Mouse (Mus musculus): Measurements from ENCODE around the gene Wbp2. TPM values are rescaled to one million over a fixed set of nuclear protein-coding genes. Genes with fewer than 3 reads are reported as not detected.

The Wbp2 gene
- polyA plus RNA-seq, 1 experiment from 2014 or later: 44.9 TPM

DNA sequence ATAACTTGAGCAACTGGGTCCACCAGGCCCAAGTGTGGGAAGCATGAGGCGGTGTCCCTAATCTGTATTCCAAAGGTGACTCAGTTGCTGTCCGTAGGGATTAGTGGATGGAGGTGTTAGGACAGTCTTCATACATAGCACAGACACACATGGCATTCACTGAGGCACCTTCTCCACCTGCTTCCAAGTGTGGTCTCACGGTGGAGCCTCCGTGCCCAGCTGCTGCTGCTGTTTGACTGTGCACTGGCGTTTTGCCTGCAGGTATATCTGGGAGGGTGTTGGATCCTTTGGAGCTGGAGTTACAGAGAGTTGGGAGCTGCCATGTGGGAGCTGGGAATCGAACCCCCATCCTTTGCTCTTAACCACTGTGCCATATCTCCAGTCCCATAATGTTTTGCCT, 52.2 kb downstream of the Wbp2 start:
- ATAC-seq (ENCODE audit: insufficient number of reproducible peaks, insufficient read depth, low FRiP score, low TSS enrichment): no peak
- Histone ChIP-seq H3K4me3 (no peak overlapping the region), H3K27me3 (no peaks in the 10 kb centered on the region), H3K4me2 (replicated peaks) (no peak overlapping the region), H3K9ac (no peak overlapping the region), H3K4me1 (peaks cover 17% of the 10 kb centered on the region), H3K9me3 (no peaks in the 10 kb centered on the region), H3K27ac (no peak overlapping the region), H3K36me3 (peaks cover 23% of the 10 kb centered on the region)
- 96% methylated on average over 6 of the region's 6 CpGs for WGBS

DNA sequence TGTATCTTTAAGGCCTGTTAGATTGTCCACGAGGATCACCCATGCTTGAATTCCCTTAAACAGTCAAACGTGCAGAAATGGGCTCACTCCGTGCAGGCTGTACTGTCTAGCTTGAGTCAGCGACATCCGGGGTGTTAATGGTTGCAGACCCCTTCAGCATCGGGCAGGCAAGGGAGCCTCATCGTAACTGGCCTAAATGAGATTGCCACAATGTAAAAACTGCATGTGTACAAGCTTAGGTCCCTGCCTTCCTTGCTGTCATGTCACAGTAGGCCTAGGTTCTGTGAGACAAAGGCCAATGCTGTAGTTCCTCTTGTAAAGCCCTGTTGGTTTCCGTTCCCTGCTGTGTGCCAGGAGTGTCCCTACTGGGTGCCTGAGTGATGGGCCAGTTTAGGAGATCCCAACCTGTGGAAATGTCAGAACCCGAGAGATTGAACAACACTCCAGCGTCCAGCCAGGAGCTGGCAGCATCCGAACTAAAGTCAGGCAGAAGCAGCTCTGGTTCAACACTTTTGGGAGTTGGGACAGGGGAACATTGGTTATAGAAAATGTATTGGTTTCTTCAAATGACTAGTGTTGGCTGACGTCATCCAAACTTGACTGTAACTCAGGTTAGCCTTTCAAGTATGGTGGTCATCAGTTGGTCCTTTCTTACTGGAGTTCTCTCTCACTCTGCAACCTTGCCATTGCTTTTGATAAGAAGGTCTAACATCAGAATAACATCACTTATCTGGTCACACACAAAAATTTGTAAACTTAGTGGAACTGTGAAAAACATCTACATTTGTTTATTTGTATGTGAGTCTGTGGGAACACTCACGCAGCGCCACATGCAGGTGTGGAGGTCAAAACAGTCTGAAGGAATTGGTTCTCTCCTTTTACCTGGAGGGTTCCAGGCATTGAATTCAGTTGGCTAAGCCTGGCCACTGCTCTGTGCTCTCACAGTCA, 55.6 kb downstream of the Wbp2 start:
- peak overlapping the region; percentile 62 for H3K4me3 ChIP-seq
- H3K36me3 ChIP-seq: 0 out of 2 replicates have a peak, but pooled peaks cover 8% of the 10 kb centered on the region
- H3K4me1 ChIP-seq: peaks cover 17% of the 10 kb centered on the region
- WGBS: 28% methylated on average over 14 of the region's 14 CpGs
- peak overlapping the region; percentile 89 for H3K9ac ChIP-seq
- H3K27me3 ChIP-seq: no peaks in the 10 kb centered on the region
- 0 out of 2 replicates have a peak, but pooled peaks have one; percentile 8 for ATAC-seq (ENCODE audit: insufficient number of reproducible peaks, insufficient read depth, low FRiP score, low TSS enrichment)
- no peaks in the 10 kb centered on the region for H3K9me3 ChIP-seq
- H3K27ac ChIP-seq: peak overlapping the region; percentile 99
- peak overlapping the region; percentile 90 for H3K4me2 ChIP-seq (replicated peaks)

DNA sequence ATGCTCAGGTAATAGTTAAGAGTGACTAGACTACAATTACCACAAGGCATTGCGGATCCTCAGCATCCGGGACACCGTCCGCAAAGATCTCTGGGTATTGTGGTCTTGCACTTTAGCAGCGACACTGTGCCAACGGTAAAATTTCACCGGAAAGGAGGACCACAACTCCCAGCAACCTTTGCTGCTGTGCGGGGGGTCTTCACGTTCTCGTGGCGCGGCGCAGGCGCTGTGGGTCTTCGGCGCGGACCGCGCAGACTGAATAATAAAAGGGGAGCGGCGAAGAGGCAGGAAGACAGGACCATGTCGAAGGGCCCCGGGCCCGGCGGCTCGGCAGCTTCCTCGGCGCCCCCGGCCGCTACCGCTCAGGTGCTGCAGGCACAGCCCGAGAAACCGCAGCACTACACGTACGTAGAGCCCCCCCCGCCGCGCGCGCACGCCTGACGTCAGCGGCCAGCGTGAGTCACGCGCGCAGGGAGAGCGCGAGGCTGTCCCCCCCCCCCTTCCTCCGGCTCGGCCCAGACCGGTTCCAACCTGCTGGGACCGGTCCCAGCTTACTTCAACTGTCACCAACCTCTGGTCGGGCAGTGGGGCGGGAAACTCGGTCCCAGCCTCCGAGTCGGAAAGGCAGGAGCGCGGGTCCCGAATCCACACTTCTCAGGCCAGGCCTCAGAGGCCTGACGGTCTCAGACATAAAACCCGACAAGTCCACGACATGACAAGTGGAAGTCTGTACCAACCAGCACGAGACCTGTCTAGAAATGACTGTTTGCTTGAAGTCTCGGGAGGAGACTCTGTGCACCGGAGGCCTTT, 56.5 kb downstream of the Wbp2 start, which contains the start of gene Unk:
Gene Unk (plus strand): TSS at position 235 of the 810 bp plus-strand sequence.
- no peaks in the 10 kb centered on the region for H3K27me3 ChIP-seq
- peak within 1 kb of the TSS; percentile 89 for H3K9ac ChIP-seq
- H3K9me3 ChIP-seq: no peaks in the 10 kb centered on the region
- peak within 1 kb of the TSS; percentile 62 for H3K4me3 ChIP-seq
- H3K27ac ChIP-seq: peak within 1 kb of the TSS; percentile 99
- peaks cover 17% of the 10 kb centered on the region for H3K4me1 ChIP-seq
- H3K4me2 ChIP-seq (replicated peaks): peak within 1 kb of the TSS; percentile 90
- WGBS: under 1% methylated on average over 67 of the region's 67 CpGs
- 0 out of 2 replicates have a peak, but pooled peaks cover 7% of the 10 kb centered on the region for H3K36me3 ChIP-seq
- peak; percentile 92 for ATAC-seq (ENCODE audit: insufficient number of reproducible peaks, insufficient read depth, low FRiP score, low TSS enrichment)

DNA sequence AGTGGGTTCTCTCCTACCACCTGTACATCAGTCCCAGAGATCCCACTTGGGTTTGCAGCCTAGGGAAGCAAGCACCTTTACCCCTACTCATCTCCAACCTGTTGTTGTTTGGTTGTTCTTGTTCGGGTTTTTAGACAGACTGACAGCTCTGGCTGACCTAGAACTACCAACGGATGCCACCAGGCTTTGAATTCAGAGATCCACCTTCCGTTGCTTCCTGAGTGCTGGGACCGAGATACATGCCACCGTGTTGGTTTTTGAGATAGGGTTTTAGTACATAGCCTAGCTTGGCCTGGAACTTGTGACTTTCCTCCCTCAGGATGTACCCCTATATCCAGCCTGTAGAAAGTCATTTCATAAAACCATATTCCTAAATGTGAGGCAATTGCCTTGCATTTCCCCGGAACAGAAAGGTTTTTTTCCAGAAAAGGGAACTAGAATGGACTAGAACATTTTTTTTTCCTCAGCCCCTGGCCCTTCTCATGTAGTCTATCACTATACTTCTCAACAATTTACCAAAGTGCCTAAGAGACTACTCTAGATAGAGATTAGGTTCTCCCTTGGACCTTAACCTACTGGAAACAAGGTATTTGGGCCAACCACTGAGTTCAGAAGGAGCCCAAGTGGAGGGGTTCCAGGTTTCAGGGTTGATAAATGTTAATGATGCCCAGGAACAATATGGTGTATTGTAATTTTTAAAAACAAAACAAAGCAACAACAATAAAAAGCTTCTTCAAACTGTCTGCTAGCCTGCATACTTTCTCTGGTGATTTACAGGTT, 57.5 kb downstream of the Wbp2 start:
- Histone ChIP-seq H3K9ac (peak overlapping the region; percentile 45), H3K36me3 (no peaks in the 10 kb centered on the region), H3K27ac (no peak overlapping the region), H3K4me2 (replicated peaks) (peak overlapping the region; percentile 50), H3K4me1 (peaks cover 17% of the 10 kb centered on the region), H3K27me3 (no peaks in the 10 kb centered on the region), H3K9me3 (no peaks in the 10 kb centered on the region), H3K4me3 (peak overlapping the region; percentile 62)
- 83% methylated on average over 6 of the region's 6 CpGs for WGBS
- ATAC-seq (ENCODE audit: insufficient number of reproducible peaks, insufficient read depth, low FRiP score, low TSS enrichment): no peak

Other genes with a start within 250 kb of the Wbp2 start
- 0.10 and 0.18 TPM in 2 replicates for gene Myo15b, start 228.6 kb downstream of the Wbp2 start, polyA plus RNA-seq (2016; fragmentation: Nextera tagmentation; extraction: Ambion mirVana)
- gene Smim5, start 187.0 kb downstream of the Wbp2 start, polyA plus RNA-seq (2016; fragmentation: Nextera tagmentation; extraction: Ambion mirVana): 1.8 and 2.4 TPM in 2 replicates
- 1.00 and 1.7 TPM in 2 replicates for gene Smim6, start 175.0 kb downstream of the Wbp2 start, polyA plus RNA-seq (2016; fragmentation: Nextera tagmentation; extraction: Ambion mirVana)
- gene Sap30bp, start 153.7 kb downstream of the Wbp2 start, polyA plus RNA-seq (2016; fragmentation: Nextera tagmentation; extraction: Ambion mirVana): 46.9 and 47.0 TPM in 2 replicates
- 26.3 and 28.7 TPM in 2 replicates for gene Recql5, start 153.5 kb downstream of the Wbp2 start, polyA plus RNA-seq (2016; fragmentation: Nextera tagmentation; extraction: Ambion mirVana)
- 4.1 and 4.2 TPM in 2 replicates for gene Itgb4, start 112.3 kb downstream of the Wbp2 start, polyA plus RNA-seq (2016; fragmentation: Nextera tagmentation; extraction: Ambion mirVana)
- gene Galk1, start 74.3 kb downstream of the Wbp2 start, polyA plus RNA-seq (2016; fragmentation: Nextera tagmentation; extraction: Ambion mirVana): 165 and 169 TPM in 2 replicates
- gene H3f3b, start 59.0 kb downstream of the Wbp2 start, polyA plus RNA-seq (2016; fragmentation: Nextera tagmentation; extraction: Ambion mirVana): 2,246 and 2,293 TPM in 2 replicates
- gene Unk, start 56.7 kb downstream of the Wbp2 start, polyA plus RNA-seq (2016; fragmentation: Nextera tagmentation; extraction: Ambion mirVana): 43.6 and 44.1 TPM in 2 replicates
- 1.3 and 1.8 TPM in 2 replicates for gene Unc13d, start 9.0 kb downstream of the Wbp2 start, polyA plus RNA-seq (2016; fragmentation: Nextera tagmentation; extraction: Ambion mirVana)
- gene Trim47, start 40.2 kb upstream of the Wbp2 start, polyA plus RNA-seq (2016; fragmentation: Nextera tagmentation; extraction: Ambion mirVana): 6.9 and 9.1 TPM in 2 replicates
- gene Trim65, start 44.1 kb upstream of the Wbp2 start, polyA plus RNA-seq (2016; fragmentation: Nextera tagmentation; extraction: Ambion mirVana): 2.3 and 2.6 TPM in 2 replicates
- gene Mrpl38, start 51.9 kb upstream of the Wbp2 start, polyA plus RNA-seq (2016; fragmentation: Nextera tagmentation; extraction: Ambion mirVana): 83.7 and 89.2 TPM in 2 replicates
- gene Fbf1, start 81.2 kb upstream of the Wbp2 start, polyA plus RNA-seq (2016; fragmentation: Nextera tagmentation; extraction: Ambion mirVana): 61.2 and 61.3 TPM in 2 replicates
- 66.5 and 71.9 TPM in 2 replicates for gene Ten1, start 111.9 kb upstream of the Wbp2 start, polyA plus RNA-seq (2016; fragmentation: Nextera tagmentation; extraction: Ambion mirVana)
- gene Acox1, start 112.0 kb upstream of the Wbp2 start, polyA plus RNA-seq (2016; fragmentation: Nextera tagmentation; extraction: Ambion mirVana): 25.8 and 26.4 TPM in 2 replicates
- 2.9 and 3.1 TPM in 2 replicates for gene Evpl, start 151.1 kb upstream of the Wbp2 start, polyA plus RNA-seq (2016; fragmentation: Nextera tagmentation; extraction: Ambion mirVana)
- gene Srp68, start 187.2 kb upstream of the Wbp2 start, polyA plus RNA-seq (2016; fragmentation: Nextera tagmentation; extraction: Ambion mirVana): 105 and 107 TPM in 2 replicates
- gene Galr2, start 193.9 kb upstream of the Wbp2 start, polyA plus RNA-seq (2016; fragmentation: Nextera tagmentation; extraction: Ambion mirVana): 0.47 and 0.56 TPM in 2 replicates
- gene Exoc7, start 220.2 kb upstream of the Wbp2 start, polyA plus RNA-seq (2016; fragmentation: Nextera tagmentation; extraction: Ambion mirVana): 78.8 and 83.9 TPM in 2 replicates
- 1.0 and 1.8 TPM in 2 replicates for gene Foxj1, start 248.4 kb upstream of the Wbp2 start, polyA plus RNA-seq (2016; fragmentation: Nextera tagmentation; extraction: Ambion mirVana)